Mouse (Mus musculus) R1 (cell line): ENCODE results near the gene Zfp93.
A peak's percentile ranks its signal among the peaks of the same experiment; 100 is the strongest.

Experiments used
- DNase-seq: peaks from one replicate; pipeline ENCODE4 v3.0.0-alpha.2; 2018; ENCODE audit warnings: low read depth, low spot score

Gene Zfp93

DNA sequence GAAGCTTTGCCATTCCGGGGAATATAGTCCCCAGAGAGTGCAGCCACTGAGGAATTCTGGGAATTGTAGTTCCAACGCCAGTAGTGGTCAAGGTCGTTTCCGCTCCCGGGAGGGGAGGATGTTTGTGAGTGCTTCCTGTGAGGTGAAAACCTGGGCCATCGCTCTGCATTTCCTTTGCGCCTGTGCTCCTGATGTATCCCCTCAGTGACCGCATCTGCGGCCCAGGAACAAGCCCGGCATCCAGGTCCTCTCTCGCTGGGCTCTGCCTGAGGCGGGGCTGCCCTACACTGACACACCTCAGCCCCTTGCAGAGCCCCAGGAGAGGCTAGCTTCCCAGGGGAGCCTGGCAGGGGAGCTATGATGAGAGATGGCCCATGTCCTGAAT, at the start of gene Zfp93:
Gene Zfp93 (plus strand): TSS at position 133 of the 385 bp plus-strand sequence.
- peak; percentile 95 for DNase-seq

DNA sequence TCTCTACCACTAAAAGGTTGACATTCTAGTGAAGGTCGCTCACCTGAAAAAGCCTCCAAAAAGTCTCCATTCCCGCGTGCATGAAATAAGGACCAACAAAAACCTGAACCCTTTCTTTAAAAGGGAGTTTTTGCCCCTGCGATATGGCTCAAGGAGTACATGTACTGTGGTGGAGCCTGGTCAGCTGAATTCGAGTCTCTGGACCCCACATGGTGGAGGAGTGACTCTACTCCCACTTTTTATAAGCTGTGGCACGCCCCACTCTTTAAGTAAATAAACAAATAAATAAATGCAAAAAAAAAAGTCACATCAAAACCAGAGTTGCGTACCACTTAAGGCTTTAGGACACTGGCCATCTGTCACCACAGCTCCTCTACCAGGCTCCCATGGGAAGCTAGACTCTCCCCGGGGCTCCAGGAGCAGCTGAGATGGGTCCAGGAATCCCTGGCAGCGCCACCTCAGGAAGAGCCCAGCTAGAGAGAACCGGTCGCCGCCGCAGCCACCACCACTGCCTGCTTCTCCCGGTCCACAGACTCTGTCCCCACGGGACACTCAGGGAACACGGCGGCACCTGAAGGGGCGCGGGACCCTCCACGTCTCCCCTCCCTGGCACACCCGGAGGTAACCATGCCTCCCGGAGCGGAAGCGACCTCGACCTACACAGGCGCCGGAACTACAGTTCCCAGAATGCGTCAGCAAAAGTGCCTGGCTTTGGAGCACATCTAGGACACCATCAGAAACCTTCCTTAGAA, 33.0 kb upstream of the Zfp93 start, which contains the start of gene Zfp109:
Gene Zfp109 (minus strand): TSS at position 521 of the 752 bp plus-strand sequence.
- peak; percentile 82 for DNase-seq

DNA sequence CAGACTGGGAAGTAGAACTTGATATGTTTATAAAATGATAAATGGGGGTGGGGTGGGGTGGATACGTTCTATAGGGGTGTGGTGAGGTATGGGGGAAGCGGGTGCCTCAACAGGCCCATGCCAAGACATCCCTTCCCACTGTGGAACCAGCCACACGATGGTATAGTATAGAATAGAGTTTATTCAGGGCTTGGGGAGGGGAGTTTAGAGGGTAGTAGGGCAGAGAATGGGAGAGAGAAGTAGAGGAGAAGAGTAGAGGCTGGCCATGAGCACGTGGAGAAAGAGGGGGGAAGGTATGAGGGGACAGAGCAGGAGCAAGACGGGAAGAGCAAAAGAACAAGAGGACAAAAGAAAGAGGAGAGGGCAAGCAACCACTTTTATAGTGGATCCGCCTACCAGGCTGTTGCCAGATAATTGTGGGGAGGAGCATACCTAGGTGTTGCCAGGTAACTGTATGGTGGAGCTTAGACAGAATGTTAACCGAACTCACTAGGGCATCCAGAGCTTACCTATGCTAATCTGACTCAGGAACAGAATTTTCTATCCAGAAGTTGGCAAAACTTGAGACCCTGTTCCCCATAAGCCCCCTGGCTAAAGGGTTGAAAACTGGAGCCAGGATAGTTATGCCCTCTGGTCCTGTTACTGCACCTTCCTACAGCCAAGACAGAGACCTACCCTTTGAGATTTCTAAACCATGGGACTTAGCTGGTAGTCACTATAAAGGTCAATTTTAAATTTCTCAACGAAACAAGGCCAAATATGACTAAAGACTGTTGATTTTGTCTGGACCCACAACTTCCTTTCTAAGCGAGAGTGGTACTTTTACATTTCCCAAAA, 16.2 kb upstream of the Zfp93 start:
- DNase-seq, result peak; percentile 76

DNA sequence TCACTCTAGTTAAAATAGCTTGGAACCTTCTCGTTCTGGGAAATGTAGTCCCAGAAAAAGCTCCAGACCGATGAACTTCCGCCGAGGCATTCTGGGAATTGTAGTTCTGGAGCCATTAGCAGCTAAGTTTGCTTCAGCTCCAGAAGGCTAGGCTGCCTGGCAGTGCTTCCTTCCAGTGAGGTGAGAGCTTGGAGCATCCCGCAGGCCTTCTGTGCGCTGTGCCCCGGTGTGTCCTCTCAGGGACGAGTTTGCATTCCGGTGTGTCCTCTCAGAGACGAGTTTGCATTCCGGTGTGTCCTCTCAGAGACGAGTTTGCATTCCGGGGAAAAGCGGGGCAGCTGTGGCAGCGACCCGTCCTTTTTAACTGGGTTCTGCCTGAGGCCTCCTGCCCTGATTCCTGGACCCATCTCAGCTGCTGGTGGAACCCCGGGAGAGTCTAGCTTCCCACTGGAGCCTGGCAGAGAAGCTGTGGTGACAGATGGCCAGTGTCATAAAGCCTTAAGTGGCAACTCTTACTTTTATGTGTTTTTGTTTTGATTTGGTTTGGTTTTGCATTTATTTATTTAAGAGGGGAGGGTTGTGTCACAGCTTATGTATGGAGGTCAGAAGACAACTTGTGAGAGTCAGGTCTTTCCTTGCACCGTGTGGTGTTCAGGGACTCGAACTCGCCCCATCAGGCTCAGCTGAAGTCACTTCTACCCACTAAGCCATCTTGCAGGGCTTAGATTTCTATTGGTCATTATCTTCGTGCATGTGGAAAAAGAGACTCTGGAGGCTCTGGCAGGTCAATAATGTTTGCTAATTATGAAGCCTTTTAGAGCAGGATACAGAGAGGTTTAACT, 15.4 kb upstream of the Zfp93 start, which contains the start of gene Zfp108:
Gene Zfp108 (plus strand): TSS at position 162 of the 842 bp plus-strand sequence.
- peak; percentile 89 for DNase-seq

DNA sequence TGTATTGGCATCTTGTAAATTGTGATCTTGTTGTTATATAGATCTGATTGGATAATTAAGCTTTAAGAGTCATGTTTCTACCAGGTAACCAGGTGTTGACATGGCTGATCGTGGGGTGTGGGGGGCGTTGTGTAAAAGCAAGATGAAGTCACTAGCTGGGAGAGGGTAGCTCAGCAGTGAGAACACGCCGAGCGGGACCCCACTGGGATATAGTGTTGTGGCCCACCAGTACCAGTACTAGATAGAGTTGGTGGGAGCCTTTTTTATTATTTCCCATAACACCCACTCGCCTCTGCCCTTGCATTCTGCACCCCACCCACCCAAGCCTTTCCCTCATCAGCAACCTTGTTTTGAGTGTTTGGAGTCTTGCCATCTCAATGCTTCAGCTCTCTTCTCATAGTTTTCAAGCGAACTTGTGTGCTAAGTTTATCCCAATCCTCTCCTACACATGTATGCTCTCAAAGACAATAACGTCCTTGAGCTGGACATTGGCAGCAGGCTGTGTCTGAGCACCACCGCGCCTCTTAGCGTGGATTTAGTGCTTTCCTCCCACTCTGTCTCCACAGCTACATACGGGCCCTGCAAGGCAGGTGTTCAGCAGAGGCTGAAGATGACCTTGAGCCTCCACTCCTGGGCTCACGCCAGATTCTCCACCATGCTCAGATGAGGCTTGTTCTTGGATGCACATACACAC, 10.8 kb upstream of the Zfp93 start:
- DNase-seq, result no peak

DNA sequence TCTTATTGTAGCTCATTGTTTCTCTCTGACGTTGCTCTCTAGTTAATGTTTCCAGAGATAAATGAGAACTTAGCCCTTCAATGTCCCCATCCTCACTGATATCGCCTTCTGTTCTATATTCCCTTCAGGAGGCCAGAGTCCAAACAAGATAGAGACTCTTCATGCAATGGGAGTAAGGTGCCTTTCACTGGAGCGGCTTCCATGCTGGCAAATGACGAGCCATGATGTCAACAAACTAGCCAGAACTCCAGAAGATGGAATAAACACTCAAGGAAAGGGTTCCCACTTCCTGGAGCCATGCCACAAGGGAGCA, 10.3 kb upstream of the Zfp93 start:
- no peak for DNase-seq

DNA sequence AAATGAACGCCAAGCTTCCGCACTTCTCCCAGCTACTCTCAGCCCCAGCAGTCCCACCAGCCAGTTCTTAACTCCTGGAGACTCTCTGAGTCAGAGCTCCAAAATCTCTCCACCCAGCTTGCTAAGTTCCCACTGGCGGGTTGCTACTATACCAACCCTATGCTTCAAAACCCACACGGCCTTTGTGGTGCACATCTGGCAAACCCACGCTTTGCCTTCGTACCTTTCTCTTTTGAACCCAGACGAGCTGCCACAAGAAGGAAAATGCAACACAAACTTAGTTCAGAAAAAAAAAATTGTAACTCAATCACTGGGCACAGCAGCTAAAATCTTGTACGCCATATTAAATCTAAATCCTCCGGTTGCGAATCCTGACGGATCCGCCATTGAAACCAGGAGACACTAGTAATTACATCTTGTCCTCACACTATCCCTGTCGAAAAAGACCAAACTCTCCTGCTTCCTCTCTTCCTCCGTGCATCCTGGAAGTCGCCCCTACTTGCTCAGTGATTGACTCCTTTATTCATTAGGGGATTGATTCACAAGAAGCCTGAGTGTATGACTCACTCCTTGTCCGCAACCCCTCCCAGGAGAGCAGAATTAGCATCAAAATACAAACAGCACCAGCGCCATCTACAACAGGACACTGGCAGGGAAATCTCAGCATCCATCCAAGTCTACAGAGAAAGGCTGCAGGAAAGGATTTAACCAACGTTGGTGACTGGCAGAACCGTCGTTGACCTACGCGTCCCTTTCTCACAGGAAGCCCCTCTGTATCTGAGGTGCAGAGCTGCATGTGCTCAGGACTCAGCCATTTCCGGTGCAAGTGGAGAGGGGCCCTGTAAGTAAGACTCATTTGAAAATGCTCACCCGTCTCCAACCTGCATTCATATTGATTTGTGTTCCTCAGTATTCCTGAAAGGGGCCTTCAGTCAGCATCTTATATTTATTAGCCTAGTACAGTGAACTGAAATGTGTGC, 1.8 kb upstream of the Zfp93 start:
- peak; percentile 91 for DNase-seq

DNA sequence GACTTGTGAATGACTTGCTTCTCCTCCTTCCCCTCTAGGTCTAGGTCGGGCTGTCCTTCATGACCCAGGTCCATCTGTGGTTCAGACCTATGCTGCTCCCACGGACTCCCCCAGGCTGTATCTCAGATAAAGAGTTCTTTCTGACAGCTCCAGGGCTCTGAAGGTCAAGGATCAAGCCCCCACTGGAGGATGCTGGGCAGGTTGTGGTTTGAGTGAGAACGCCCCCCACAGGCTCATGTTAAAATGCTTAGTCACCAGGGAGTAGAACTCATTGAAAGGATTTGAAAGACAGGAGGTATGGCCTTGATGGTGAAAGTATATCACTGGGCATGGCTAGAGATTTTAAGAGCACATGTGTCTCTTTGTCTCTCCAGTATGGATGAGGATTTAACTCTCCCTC, 964 bp upstream of the Zfp93 start:
- peak; percentile 66 for DNase-seq

DNA sequence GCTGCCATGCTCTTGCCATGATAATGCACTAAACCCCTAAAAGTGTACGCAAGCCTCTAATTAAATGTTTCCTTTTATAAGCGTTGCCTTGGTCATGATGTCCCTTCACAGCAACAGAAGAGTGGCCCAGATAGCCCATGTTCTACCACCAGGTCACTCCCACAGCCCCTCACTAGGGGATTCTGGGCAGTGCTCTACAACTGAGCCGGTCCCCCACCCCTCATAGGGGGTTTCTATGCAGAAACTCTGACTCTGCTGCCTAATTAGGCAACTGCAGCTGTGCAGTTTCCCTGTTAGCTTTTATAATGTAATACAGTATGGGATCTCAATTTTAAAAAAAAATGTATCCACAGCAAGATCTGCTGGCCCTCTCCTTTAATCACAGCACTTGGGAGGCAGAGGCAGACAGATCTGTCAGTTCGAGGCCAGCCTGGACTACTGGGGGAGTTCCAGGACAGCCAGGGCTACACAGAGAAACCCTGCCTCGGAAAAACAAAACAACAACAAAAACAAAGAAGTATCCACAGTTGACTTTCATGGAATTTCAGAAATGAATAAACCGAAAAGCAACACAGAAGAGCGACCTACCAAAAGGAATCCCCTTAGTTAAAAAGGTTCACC, 443 bp upstream of the Zfp93 start:
- DNase-seq, result no peak

DNA sequence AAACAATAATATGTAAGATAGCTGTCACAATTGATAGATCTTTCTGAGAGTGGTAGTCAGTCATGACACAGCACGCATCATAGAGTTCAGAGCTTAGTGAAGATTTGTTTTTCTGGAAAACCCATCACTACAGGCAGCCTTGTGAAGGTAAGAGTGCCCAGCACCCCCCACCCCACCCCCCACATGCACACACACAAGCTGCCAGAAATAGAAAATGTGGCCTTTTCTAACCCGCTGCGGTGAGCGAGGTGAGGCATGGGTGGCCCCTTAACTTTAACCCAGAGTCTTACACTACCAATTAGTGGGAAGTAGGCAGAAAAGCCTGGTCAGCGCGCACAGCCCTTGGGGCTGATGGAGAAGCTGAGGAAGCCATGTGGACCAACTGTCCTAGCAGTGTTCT, 971 bp downstream of the Zfp93 start:
- no peak for DNase-seq

DNA sequence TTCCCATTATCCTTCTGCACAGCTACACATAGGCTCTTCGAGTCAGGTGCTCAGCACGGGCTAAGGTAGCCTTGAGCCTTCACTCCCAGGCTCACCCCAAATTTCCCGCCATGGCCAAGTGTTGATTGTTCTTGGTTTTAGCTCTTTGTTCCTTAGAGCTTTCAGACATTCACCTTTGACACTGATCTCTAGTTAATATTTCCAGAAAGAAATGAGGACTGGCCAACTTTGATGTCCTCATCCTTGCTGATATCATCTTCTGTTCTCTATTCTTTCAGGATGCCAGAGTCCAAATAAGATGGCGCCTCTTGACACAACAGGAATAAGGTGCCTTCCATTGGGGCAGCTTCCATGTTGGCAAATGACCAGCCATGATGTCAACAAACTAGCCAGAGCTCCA, 4.2 kb downstream of the Zfp93 start:
- no peak for DNase-seq

DNA sequence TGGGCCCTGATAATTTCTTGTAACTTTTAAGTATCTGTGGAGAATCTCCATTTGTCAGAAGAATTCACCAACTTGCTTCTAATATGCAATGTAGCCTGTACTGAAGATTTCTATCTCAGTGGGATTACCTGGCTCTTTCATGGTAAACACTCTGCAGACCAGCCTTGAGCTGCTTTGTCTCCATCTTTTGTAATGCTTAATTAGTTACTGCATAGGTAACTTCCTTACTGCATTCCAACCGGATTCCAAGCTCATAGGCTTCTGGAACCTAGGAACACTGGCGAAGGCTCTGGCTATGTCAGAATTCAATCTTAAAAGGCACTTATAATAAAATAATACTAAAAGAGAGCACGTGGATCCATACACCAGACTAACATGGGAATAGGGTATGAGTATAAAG, 8.6 kb downstream of the Zfp93 start:
- DNase-seq, result peak; percentile 91

DNA sequence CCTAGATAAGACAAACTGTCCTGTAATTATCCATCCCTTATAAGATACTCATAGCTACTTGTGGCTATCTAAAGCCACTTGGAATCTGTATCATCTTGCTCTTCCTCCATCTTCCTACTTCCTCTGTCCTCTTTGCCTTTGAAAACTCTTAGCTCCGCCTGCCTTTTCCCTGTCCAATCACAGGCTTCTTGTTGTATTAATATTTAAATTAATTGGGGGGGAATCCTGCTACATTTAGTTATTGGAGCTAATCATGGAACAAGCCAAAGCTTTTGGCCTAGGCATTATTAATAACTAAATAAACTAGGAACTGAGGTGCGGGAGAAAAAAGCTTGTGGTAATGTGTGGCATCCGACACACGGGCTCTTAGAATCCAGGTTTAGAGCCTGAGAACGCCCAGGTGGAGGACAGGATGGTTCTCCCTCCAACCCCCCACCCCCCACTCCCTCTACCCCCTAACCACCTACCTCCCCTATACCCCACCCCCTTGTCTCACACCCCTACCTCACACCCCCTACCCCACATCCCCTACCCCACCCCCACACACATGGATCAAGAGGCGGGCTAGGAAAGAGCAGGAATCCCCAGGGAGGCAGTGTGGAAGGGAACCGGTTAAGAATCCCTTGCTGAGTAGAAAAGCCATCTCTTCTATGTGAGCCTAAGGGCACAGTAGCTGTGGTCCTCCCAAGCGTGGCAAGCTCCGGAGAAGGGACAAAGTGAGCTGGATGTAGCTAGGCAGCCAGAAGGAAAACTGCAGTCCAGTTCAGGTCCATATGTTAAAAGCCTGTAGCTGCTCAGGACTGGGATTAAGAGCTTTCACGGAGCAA, 10.0 kb downstream of the Zfp93 start:
- peak; percentile 82 for DNase-seq

DNA sequence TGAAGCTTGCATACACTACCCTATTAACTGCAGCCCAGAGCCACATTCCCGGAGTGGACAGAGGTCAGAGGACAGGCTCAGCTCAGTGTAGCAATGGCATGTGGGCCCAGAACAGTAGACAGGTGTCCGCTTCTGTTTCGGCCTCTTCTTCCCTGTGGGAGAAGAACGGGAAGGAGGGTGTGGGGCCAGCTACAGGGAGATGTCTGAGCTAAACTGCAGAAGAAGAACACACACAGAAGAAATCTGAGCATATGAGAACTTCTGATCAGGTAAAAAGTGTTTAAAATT, 10.6 kb downstream of the Zfp93 start:
- DNase-seq, result no peak

DNA sequence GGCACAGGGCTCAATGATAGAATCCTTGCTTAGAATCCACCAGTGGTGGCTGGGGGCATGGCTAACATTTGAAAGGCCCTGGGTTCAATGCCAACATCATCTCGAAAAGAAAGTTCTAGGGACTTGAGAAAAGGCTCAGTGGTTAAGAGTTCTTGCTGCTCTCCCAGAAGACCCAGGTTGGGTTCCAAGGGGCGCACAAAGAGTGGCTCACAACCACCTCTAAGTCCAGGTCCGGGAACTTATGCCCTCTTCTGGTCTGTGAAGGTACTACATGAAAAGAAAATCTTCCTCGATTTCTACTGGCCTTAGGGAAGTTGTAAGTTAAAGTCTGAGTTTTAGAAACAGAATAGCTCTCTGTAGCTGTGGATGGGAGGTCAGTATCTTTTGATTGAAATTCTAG, 15.9 kb downstream of the Zfp93 start:
- peak; percentile 43 for DNase-seq

DNA sequence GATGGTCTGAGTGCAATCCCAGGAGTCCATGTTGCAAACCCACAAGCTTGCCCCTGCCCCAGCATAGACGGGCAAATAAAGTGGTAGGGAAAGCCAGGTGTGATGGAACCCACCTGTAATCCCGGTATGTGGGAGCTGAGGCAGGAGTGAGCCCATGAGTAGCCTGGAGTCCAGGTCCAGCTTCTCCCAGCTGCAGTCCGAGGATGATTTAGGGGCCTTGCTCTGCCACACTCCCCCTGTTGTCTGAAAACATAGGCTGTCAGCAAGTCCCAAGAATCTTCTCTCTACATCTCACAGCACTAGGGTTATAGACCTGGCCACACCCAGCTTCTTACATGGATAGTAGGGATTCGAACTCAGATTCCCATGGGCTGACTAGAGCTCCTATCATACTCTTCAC, 16.7 kb downstream of the Zfp93 start:
- no peak for DNase-seq

DNA sequence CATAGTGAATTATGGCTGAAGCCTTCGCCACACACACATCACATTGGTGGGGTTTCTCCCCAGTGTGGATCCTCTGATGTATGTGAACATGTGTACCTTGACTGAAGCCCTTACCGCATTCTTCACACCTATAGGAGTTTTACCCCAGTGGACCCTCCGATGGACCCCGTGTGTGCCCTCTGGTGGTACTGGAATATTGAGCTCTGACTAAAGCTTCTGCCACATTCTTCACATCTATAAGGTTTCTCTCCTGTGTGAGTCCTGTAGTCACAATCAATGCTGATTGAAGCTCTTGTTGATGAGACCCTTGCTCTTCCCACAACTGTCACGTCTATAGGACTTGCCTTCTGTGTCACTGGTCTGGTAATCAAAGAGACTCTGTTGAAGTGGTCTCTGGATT, 17.4 kb downstream of the Zfp93 start:
- DNase-seq, result peak; percentile 67

DNA sequence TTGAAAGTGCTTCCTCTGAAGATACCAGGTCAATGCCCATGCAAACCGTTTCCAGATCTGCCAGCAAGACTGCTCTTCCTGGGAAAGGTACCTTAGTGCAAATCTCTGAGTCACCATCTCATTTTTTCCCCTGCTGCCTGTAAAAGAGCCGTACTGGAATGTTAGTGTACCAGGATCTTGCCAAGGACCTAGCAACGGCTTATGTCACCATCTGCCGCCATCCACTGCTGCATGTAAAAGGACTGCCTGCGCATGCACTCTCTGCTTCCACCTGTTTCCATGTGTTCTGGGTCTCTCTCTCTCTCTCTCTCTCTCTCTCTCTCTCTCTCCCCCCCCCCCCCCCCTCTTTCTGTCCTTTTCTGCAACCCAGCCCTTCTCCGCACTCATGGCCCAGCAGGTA, 18.3 kb downstream of the Zfp93 start:
- no peak for DNase-seq

DNA sequence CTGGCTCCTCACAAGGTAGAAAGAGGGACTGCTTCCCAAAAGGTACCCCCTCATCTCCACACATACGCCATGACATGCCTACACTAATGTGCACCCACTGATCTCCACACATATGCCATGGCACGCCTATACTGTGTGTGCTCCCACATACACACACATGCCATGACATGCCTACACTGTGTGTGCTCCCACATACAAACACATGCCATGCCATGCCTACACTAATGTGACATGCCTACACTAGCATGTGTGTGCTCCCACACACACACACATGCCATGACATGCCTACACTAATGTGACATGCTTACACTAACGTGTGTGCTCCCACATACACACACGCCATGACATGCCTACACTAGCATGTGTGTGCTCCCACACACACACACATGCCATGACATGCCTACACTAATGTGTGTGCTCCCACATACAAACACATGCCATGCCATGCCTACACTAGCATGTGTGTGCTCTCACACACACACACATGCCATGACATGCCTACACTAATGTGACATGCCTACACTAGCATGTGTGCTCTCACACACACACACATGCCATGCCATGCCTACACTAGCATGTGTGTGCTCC, 20.0 kb downstream of the Zfp93 start:
- no peak for DNase-seq
